Mouse (Mus musculus) lung, postnatal 0 days (tissue): ENCODE data around the gene Arid1a. TPM values are rescaled to one million over a fixed set of nuclear protein-coding genes. Genes with fewer than 3 reads are reported as not detected.

Experiments
- ATAC-seq: fragments of 200-750 bp; cut with Nextera tagmentation; 2 replicates; pipeline ENCODE4 v1.8.0; 2017; ENCODE audit warnings: moderate library complexity
- DNase-seq: peaks from one replicate; pipeline ENCODE4 v3.0.0-alpha.2; 2016; ENCODE audit warnings: low spot score
- H3K27ac ChIP-seq: fragments of 300-500 bp; sonication (generic); 2 replicates; pipeline ENCODE4 v1.5.1; 2014; ENCODE audit warnings: antibody characterized with exemption, mild to moderate bottlenecking, low read length, mixed read lengths
- H3K27me3 ChIP-seq: fragments of 300-500 bp; sonication (generic); replicated peaks from 2 replicates; pipeline ENCODE4 v1.6.1; 2014; ENCODE audit warnings: low read length, mixed read lengths; ENCODE audit not compliant: insufficient read depth
- H3K36me3 ChIP-seq: fragments of 300-500 bp; sonication (generic); 2 replicates; pipeline ENCODE4 v1.6.1; 2014; ENCODE audit warnings: low read length, mixed read lengths; ENCODE audit not compliant: insufficient read depth
- H3K4me1 ChIP-seq: fragments of 300-500 bp; sonication (generic); 2 replicates; pipeline ENCODE4 v1.6.1; 2014; ENCODE audit warnings: antibody characterized with exemption, low read depth, low read length, mixed read lengths; ENCODE audit not compliant: insufficient read depth
- H3K4me2 ChIP-seq: fragments of 300-500 bp; sonication (generic); replicated peaks from 2 replicates; pipeline ENCODE4 v1.6.1; 2014; ENCODE audit warnings: low read depth, mild to moderate bottlenecking, low read length, moderate library complexity, mixed read lengths
- H3K4me3 ChIP-seq: fragments of 300-500 bp; sonication (generic); 2 replicates; pipeline ENCODE4 v1.5.1; 2014; ENCODE audit warnings: low read depth, low read length
- H3K9ac ChIP-seq: fragments of 300-500 bp; sonication (generic); replicated peaks from 2 replicates; pipeline ENCODE4 v1.6.1; 2014; ENCODE audit warnings: low read depth, mild to moderate bottlenecking
- H3K9me3 ChIP-seq: fragments of 300-500 bp; sonication (generic); 2 replicates; pipeline ENCODE4 v1.6.1; 2016; ENCODE audit warnings: low read length, mixed read lengths
- CTCF ChIP-seq: IDR thresholded peaks from 2 replicates; pipeline ENCODE4 v1.5.1; 2016; ENCODE audit warnings: antibody characterized with exemption, mild to moderate bottlenecking
- EP300 ChIP-seq: IDR thresholded peaks from 2 replicates; pipeline ENCODE4 v1.6.1; 2016; ENCODE audit warnings: antibody characterized with exemption, mild to moderate bottlenecking, control low read depth
- WGBS: fragments of 180-500 bp; shearing (Covaris S2); extraction: QIAGEN DNeasy Blood & Tissue Kit; methylation state at CpG from one replicate; pipeline ENCODE4 v1.1.7; 2014; 5-methylcytosine and 5-hydroxymethylcytosine counted together
- polyA plus RNA-seq: library from polyadenylated mRNA; unstranded; fragments of >200 nt; fragmentation: Nextera tagmentation; extraction: Ambion mirVana; gene quantifications from 2 replicates; pipeline ENCODE4 v1.2.1, GENCODE M21; 2015

Arid1a gene
- polyA plus RNA-seq, 1 experiment from 2014 or later = 13.7 TPM

GRCm38 (mm10) chr4:133719791-133720190 lies 36.8 kb downstream of the Arid1a start:
- no peaks in the 10 kb centered on the region for H3K27me3 ChIP-seq
- 81% methylated on average over 3 of the region's 3 CpGs for WGBS
- DNase-seq (no peak), ATAC-seq (no peak)
- peaks cover 3% of the 10 kb centered on the region; the same call in 1 of the 2 replicates for H3K4me1 ChIP-seq
- peaks cover 39% of the 10 kb centered on the region for H3K36me3 ChIP-seq
- H3K4me2 ChIP-seq = no peak overlapping the region
- TF ChIP-seq CTCF (no peak), EP300 (no peak)
- H3K27ac ChIP-seq = no peak overlapping the region
- no peak overlapping the region for H3K4me3 ChIP-seq
- no peak overlapping the region for H3K9ac ChIP-seq
- H3K9me3 ChIP-seq = no peaks in the 10 kb centered on the region

- Histone ChIP-seq H3K4me1 (peaks cover 4% of the 10 kb centered on the region; the same call in 1 of the 2 replicates), H3K36me3 (peaks cover 15% of the 10 kb centered on the region; the same call in 1 of the 2 replicates), H3K4me3 (no peak overlapping the region), H3K9ac (no peak overlapping the region), H3K4me2 (no peak overlapping the region), H3K27me3 (no peaks in the 10 kb centered on the region), H3K9me3 (no peaks in the 10 kb centered on the region), H3K27ac (no peak overlapping the region)
- TF ChIP-seq EP300 = no peak
- TF ChIP-seq CTCF = no peak
- ATAC-seq (no peak), DNase-seq (no peak)
- WGBS = 67% methylated on average over 5 of the region's 5 CpGs
Measured at GRCm38 (mm10) chr4:133712755-133713154, 43.8 kb downstream of the Arid1a start.

GRCm38 (mm10) chr4:133711307-133712076 lies 45.1 kb downstream of the Arid1a start:
- no peaks in the 10 kb centered on the region for H3K9me3 ChIP-seq
- 86% methylated on average over 6 of the region's 6 CpGs for WGBS
- H3K36me3 ChIP-seq = peaks cover 15% of the 10 kb centered on the region; the same call in 1 of the 2 replicates
- DNase-seq = no peak
- H3K9ac ChIP-seq = no peak overlapping the region
- H3K4me2 ChIP-seq = no peak overlapping the region
- H3K4me3 ChIP-seq = no peak overlapping the region
- peaks cover 13% of the 10 kb centered on the region; the same call in 1 of the 2 replicates for H3K4me1 ChIP-seq
- no peak overlapping the region for H3K27ac ChIP-seq
- TF ChIP-seq CTCF = no peak
- no peak for TF ChIP-seq EP300
- ATAC-seq = no peak
- no peaks in the 10 kb centered on the region for H3K27me3 ChIP-seq

GRCm38 (mm10) chr4:133709395-133709794 lies 47.2 kb downstream of the Arid1a start:
- ATAC-seq (no peak), DNase-seq (no peak)
- Histone ChIP-seq H3K9ac (no peak overlapping the region), H3K36me3 (peaks cover 10% of the 10 kb centered on the region; the same call in 1 of the 2 replicates), H3K27me3 (no peaks in the 10 kb centered on the region), H3K4me3 (no peak overlapping the region), H3K27ac (no peak overlapping the region), H3K4me2 (no peak overlapping the region), H3K4me1 (peaks cover 15% of the 10 kb centered on the region; the same call in 1 of the 2 replicates), H3K9me3 (no peaks in the 10 kb centered on the region)
- no peak for TF ChIP-seq CTCF
- no peak for TF ChIP-seq EP300
- WGBS = 70% methylated on average over 2 of the region's 2 CpGs

GRCm38 (mm10) chr4:133707464-133707863 lies 49.1 kb downstream of the Arid1a start:
- Histone ChIP-seq H3K4me2 (0 out of 2 replicates have a peak overlapping the region, but pooled peaks have one; percentile 17), H3K27me3 (no peaks in the 10 kb centered on the region), H3K36me3 (no peaks in the 10 kb centered on the region; the same call in 1 of the 2 replicates), H3K9me3 (no peaks in the 10 kb centered on the region), H3K27ac (peak overlapping the region; percentile 57), H3K9ac (no peak overlapping the region), H3K4me1 (peaks cover 15% of the 10 kb centered on the region; the same call in 1 of the 2 replicates), H3K4me3 (no peak overlapping the region)
- ATAC-seq (no peak), DNase-seq (no peak)
- TF ChIP-seq CTCF = no peak
- TF ChIP-seq EP300 = no peak
- WGBS = 28% methylated on average over 1 of the region's 1 CpGs

GRCm38 (mm10) chr4:133706956-133707355 lies 49.6 kb downstream of the Arid1a start:
- 5% methylated on average over 8 of the region's 8 CpGs for WGBS
- H3K36me3 ChIP-seq = no peaks in the 10 kb centered on the region; the same call in 1 of the 2 replicates
- DNase-seq = peak; percentile 87
- H3K27me3 ChIP-seq = no peaks in the 10 kb centered on the region
- peak overlapping the region; percentile 17; the same call in 1 of the 2 replicates for H3K4me2 ChIP-seq
- no peak overlapping the region for H3K4me3 ChIP-seq
- no peak overlapping the region for H3K9ac ChIP-seq
- peak; percentile 95 for ATAC-seq
- TF ChIP-seq CTCF (no peak), EP300 (peak; percentile 79)
- H3K27ac ChIP-seq = peak overlapping the region; percentile 78
- H3K9me3 ChIP-seq = no peaks in the 10 kb centered on the region
- H3K4me1 ChIP-seq = peaks cover 15% of the 10 kb centered on the region; the same call in 1 of the 2 replicates
